Mouse (Mus musculus) mature B cell (primary cell): ENCODE data around the gene Camsap3.

Experiments
- in situ Hi-C: fragments of 300-500 bp; cut with MboI; formaldehyde crosslinking; loops from 2 replicates; pipeline ENCODE4 v1.14.3; 2019

The Camsap3 gene

DNA sequence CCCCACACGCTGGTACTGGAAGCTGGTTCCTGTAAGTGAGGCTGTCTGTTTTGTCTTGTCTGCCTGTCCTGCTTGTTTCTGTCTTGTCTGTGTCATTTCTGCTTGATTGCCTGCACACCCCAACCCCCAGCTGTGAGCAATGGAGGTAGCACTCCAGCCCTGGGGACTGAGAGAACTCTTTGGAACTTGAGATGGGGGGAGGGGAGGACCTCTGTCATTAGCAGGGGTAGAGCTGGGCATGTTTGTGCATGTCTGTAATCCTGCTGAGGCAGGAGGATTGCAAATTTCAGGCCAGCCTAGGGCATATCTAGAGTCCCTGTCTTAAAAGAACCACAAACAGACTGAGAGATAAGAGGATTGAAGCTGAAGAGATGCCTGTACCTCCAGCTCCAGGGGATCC, 12.1 kb downstream of the Camsap3 start:
- in situ Hi-C loops: no loop called here

DNA sequence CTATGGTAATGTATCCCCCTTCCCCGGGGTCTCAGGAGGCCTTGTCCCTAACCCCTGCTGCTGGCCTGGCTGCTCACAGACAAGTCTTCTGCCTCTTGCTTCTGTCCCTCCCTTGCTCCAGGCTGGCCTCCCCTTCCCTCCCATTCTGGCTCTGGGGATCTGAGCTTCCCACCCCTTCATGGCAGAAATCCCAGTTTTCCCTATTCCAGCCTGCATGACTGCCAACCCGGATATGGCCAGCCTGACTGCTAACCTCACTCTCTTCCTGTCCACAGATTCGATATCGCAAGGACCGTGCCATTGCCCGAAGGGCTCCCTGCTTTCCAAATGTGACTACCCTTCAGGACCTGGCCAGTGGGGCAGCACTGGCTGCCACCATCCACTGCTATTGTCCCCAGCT, 13.3 kb downstream of the Camsap3 start:
- in situ Hi-C loops: no loop called here

DNA sequence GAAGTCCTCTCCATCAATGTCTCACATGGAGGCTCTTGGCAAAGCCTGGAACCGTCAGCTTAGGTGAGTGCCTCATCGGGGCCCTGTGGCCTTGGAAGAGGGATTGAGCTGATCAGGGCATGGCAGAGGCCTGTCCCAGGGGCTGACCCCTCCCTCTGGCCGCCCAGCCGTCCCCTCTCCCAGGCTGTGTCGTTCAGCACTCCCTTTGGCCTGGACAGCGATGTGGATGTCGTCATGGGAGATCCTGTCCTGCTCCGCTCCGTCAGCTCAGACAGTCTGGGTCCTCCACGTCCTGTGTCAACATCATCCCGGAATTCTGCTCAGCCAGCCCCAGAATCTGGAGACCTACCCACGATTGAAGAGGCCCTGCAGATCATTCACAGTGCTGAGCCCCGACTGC, 16.3 kb downstream of the Camsap3 start:
- in situ Hi-C loops: no loop called here

DNA sequence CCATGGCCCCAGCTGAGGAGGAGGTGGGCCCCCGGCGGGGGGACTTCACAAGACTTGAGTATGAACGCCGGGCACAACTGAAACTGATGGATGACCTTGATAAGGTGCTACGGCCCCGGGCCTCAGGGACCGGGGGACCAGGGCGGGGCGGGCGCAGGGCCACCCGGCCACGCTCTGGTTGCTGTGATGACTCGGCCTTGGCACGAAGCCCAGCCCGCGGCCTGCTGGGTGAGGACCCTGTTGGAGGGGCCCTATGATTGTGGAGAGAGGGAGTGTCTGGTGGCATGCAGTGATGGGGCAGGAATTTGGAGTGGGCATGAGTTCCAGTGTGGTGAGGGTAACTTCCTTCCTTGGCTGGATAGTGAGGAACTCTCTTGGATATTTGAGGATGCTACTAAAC, 19.5 kb downstream of the Camsap3 start:
- in situ Hi-C loops: no loop called here

DNA sequence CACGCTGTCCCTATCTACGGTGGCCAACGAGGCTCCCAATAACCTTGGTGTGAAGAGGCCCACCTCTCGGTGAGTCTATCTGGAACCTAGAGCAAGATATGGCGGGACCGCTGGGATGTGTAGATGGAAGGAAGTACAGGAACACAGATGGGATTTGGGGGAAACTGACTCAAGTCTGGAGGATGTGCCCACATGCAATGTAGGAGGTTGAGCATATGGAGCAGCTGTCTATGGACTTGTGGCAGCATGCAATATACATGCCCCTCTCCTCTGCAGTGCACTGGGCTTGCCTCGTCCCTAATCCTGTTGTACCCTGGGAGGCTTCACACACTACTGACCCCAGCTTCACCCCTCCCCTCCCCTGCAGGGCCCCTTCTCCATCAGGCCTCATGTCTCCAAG, 20.7 kb downstream of the Camsap3 start:
- in situ Hi-C loops: no loop called here

DNA sequence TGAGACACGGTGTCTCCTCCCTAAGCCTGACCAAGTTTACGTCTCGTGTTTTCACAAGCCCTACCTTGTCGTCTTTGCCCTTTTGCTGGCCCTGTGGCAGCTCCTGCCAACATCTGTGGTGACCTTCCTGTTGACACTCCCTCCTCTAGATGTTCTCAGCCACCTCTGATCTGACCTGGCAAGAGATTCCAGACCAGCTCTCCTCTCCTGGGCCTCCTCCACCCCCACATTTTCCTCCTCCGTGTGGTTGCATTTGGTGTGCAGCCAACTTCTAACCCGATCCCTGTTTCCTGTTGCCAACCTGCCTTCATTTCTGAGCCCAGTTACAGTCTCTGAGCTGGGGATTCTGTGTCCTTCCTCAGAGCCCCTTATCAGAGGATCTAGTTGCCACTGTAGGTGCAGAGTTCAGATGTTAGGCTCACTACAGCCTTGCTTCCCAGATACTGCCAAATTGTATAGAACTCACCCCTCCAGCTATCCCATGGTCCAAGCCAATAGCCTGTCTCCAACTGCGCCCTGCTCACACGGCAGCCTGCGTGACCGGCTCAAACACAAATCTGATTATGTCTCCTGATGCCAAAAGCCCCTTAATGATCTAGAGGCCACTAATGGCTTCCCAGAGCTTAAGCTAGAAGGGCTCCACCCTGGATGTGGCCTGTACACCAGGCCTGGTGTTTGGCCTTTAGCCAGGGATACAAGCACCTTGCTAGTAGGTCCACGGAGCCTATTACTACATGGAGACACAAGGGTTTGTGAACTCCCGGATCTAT, 22.1 kb downstream of the Camsap3 start:
- in situ Hi-C loops: no loop called here

DNA sequence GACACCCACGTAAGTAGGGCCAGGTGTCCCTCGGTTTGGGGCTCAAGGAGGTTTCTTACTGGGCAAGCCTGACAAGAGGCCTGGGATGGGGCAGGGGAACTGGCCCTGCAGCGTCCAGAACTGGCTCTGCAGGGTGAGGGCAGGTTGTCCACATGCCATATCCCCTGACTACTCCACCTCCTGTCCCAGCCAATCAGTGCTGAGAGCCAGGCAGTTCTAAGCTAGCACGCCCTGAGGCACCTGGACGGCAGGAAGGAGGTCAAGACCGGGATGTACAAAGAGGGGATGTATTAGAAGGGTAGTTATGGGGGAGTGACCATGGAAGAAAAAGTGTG, 22.7 kb downstream of the Camsap3 start:
- in situ Hi-C loops: no loop called here

DNA sequence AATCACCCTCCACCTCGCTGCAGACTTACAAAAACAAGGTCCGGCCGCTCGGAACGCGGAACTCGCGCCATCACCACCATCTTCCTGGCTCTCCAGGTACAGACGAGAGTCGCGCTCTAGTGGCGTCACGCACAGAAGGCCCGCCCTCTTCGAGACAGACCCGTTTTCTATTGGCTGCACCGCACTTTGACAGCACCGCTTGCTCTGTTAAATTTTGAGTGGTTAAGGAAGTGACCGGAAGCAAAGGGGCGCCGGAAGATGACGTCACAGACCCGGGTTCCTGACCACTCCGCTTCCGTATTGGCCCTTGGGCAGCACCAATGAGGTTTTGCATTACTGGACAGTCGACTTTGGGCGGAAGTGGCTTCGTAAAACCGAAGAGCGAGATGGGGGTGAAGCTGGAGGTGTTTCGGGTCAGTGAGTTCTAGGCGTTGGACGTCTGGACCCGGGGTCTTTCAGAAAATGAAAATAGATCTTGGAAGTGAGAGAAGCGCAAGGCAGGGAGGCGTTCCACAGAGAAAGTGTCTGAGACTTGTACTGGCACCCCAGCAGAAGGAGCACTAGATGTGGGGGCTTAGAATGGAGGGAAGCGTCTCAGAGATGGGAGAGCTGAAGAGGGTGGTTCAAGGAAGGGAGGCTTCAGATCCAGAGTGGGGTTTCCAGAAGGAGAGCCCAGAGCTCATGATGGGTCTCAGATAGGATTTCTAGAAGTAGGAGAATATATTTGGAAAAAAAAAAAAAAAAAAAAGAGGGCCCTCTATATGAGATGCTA, 34.3 kb downstream of the Camsap3 start, which contains the start of the genes Xab2 and Pet100:
TSS of gene Xab2 (minus strand) at position 118 of the 772 bp plus-strand sequence.
TSS of gene Pet100 (plus strand) at position 350 of the 772 bp plus-strand sequence.
- in situ Hi-C loops: no loop called here

DNA sequence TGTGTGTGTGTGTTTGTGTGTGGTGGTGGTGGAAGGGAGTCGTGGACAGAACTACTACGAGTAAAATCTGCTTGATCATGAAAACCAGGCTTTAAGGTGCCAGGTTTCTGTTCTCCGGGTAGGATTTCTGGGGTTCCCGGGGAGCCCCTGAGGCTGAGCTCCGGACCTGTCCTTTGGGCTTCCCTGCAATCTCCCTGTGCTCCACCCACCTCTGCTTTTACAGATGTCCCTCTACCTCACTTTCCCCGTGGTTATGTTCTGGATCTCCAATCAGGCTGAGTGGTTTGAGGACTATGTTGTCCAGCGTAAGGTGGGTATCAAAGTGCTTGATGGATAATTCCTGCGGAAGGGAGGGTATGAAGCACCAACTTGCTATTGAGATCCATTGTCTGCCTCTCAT, 35.0 kb downstream of the Camsap3 start:
- in situ Hi-C loops: no loop called here

DNA sequence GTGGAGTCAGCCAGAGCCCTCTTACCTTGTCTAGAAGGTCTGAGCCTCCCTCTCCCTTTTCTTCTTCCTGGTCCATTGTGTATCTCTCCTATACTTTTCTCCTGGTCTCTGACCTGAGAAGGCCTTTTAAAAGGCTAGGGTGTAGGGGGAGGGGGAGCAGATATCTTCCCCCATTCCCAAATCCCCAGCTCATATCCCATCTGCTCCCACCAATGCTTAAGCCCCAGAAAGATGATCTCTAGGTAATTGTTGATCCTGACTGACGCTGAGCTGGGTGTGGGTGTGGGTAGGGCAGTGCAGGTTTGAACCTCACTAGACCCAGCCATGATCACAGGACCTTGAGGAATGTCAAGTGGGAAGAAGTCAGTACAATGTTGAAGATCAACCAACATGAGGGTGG, 38.4 kb downstream of the Camsap3 start, which contains the start of gene Pcp2:
TSS of gene Pcp2 (minus strand) at position 101 of the 400 bp plus-strand sequence.
- in situ Hi-C loops: loop anchor here (5.0 kb wide), 1 partner anchor 47 kb away; the partner anchor contains the start of gene Fcor

DNA sequence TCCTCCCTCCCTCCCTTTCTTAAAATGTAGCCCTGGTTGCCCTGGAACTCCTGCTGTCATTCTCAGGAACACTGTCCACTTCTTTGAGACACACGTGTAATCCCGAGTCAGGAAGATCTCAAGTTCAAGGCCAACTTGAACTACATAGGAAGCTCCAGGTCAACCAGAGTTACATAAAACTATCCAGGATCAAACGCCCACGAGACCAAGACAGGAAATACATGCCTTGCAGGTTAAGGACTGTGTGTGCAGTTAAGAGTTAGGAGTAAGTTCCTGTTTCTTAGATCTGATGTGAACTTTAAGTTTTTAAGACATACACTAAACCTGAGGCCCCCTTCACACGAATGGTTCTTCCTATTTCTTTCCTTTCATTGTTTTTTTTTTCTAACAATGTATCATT, 39.9 kb downstream of the Camsap3 start:
- in situ Hi-C loops: loop anchor here (5.0 kb wide), 1 partner anchor 45 kb away; the partner anchor contains the start of gene Fcor

DNA sequence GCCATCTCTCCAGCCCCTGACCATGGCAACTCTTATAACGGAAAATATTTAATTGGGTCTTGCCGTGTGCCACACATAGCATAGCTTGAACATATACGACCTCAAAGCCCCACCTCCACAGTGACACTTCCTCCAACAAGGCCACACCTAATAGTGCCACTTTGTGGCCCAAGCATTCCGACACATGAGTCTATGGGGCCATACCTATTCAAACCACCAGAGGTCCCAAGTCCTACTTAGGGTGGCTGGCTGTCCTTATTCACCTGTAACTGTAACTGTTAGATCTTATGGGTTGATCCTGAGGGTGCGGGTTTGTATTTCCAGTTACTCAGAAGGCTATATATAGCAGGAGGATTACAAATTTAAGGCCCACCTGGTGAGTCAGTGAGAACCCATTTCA, 40.9 kb downstream of the Camsap3 start:
- in situ Hi-C loops: loop anchor here (5.0 kb wide), 1 partner anchor 44 kb away; the partner anchor contains the start of gene Fcor

DNA sequence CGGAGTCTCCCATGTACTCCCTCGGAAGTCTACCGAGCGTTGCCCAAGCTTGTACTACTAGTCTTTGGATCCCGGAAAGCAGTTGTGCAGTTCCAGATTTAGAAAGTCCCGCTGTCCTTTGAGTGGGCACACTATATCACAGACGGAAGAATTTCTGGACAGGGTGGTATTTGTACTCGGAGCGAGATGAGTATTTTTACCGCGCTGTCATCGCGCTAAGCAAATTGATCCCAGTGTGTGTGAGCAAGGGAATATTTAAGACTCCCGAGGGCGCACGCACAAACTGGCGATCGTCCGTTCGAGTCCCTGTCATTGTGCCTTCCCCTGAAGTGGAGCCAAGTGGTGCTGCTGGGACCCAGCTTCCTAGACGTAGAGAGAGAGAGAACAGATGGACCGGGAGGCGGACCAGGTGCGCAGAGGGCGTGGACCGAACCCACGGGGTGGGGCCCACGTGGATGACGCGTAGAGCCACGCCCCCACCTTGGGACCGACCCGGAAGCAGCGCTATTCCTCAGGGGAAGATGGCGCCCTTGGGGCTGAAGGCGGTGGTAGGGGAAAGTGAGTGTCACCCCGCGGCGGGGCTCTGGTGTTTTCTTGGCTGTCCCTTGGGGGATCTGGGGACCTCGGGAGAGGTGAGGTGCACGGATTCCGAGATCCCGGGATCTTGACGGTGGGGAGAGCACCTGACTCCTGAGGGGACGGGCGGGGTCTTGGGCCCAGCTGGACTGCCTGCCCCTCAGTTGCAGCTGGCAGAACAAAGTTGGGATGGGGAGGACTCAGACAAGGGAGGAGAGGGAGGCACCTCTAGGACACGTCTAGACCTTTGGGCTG, 43.8 kb downstream of the Camsap3 start, which contains the start of gene Stxbp2:
TSS of gene Stxbp2 (plus strand) at position 309 of the 831 bp plus-strand sequence.
- in situ Hi-C loops: no loop called here

DNA sequence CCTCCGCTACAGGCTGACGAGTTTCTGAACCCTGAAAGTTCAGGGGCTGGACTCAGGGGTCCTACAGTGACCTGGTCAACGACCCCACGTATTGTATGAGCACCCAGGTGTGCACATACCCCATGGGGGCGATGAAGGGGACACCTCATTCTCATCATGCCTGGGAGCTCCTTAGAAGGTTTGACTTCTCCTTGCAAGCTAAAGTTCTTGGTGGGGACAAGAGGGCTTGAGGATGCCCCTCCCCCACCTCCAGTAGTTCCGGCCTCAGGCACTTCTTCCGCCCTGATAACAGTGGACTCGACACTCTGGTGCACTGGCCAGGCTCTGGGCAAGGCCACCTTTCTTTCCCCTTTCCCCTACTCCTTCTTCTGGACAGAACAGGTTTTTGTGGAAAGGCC, 44.4 kb downstream of the Camsap3 start:
- in situ Hi-C loops: no loop called here

DNA sequence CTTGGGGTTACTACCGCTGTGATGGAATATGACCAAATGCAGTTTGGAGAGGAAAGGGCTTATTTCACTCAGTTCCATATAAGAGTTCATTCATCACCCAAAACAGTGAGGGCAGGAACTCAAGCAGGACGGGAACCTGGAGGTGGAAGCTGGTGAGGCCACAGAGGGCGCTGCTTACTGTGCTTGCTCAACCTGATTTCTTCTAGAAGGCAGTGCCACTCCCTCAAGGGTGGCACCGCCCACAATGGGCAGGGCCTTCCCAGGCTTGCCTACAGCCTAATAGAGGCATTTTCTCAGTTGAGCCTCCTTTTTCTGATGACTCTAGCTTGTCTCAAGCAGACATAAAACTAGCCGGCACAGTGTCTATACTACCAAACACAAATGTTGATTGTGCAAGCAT, 58.7 kb downstream of the Camsap3 start:
- in situ Hi-C loops: no loop called here

DNA sequence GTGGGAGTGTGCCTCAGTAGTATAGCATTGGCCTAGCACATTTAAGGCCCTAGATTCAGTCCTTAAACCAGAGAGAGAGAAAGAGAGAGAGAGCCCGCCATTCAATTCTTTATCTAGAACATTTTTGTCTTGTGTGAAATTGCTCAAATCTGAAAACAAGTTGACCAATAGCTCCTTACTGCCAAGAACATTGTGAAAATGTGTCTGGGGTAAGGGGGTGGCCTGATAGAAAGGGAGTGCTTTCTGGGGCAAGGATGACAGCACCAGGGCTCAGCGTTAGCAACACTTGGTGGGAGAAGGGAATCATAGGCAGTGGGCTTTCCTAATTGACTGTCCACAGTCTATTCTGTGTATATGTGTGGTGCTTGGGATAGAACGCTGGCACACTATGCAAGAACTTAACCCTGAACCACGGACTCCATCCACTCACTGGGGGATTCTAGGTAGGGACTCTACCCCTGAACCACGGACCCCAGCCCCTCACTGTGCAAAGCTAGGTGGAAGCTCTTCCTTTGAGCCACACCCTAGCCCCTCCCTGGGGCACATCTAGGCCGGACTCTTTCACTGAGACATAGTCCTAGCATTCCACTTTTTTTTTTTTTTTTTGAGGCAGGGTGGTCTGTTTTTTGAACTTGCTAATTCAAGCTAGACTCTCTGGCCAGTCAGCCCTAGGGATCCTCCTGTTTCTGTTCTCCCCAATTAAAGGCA, 59.9 kb downstream of the Camsap3 start:
- in situ Hi-C loops: no loop called here

DNA sequence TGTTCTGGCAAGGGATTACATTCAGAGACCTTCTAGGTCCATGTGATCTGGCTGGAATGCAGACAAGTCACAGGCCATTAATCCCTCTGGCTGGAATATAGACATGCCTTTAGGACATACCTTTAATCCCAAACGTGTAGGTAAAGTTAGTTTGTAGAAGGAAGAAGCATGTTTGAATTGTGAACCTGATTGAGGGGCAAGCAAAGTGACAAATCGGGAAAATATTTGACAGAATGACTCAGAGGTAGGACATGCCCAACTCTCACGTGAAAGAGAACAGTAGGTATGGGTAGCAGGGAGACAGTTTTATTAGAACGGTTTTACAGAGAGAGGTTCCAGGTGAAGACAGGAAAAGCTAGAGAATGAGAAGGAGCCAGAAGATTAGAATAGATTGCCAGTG, 60.5 kb downstream of the Camsap3 start:
- in situ Hi-C loops: no loop called here

DNA sequence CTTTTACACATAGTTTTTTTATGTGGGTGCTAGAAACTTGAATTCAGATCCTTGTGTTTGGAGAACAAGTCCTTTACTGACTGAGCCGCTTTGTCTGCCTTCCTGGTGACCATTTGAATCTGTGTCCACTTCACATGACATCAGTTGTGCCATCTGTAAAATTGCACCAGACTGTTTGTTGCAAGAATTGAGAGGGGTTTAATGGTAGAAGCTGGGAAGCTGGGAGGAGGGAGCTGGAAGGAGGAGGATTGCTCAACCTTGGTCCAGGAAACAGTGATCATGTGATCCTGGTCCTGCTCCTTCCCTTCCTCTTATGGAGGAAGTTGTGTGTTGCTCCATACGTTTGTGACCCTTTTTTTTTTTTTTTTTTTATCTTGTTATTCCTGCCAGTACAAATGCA, 61.2 kb downstream of the Camsap3 start:
- in situ Hi-C loops: no loop called here

DNA sequence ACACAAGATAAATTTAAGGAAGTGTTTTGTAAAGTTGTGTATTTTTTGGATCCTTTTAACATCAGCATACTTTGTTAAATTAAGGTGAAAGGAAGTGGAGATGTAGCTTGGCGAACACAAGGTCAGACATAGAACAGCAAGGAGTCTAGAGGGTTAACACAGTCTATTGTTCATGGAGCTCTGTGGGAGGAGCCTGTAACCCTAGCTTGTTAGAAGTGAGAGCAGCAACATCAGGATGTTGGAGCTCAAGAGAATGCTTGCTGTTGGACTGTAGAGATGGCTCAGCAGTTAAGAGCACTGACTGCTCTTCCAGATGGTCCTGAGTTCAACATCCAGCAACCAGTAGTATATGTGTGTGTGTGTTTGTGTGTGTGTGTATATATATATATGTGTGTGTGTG, 61.9 kb downstream of the Camsap3 start:
- in situ Hi-C loops: no loop called here

DNA sequence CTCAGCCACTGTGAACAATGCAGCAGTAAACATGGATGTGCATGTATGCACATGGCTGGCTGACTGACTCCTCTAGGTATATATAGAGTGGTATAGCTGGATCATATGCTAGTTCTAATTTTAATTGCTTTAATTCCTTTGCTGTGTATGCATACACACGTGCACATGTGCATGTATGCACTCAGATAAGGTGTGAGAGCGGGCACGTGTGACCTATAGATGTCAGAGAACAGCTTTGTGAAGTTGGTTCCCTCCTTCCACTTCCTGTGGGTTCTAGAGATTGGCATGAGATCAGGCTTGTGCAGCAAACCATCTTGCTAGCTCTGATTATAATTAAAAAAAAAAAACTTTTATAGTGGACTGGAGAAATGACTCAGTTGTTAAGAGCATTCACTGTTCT, 65.8 kb downstream of the Camsap3 start:
- in situ Hi-C loops: no loop called here

DNA sequence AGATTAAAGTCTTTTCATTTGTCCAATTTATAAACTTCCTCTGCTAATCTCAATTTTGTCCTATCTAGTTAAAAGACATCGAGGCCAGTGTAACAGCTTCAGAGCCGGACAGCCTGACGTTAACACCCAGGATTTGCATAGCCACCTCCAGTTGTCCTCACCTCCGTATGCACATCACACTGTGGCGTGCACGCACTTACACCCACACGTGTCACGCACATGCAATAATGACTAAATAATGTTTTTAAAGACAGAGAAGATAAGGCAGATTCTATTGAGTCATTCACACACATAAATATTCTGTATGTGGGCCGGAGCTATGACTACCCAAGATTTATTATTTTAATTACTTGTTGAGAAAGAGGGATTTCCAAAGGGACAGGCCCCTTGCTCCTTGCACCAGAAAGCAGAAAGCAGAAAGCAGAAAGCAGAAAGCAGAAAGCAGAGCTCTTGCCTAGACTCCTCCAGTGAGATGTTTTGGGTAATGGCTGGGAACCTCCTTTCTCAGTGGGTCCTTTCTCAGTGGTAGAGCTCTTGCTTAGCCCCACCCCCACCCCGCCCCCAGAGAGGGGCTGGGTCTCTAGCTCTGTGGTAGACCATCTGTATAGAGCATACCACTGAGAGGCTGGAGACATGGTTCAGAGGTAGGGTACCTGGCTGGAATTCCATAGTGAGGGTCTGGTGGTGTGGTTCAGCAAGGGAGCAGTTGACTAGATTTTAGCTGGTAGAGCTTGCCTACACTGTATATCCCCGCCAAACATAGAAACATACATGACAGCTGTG, 67.8 kb downstream of the Camsap3 start:
- in situ Hi-C loops: no loop called here
